Mouse (Mus musculus): ENCODE measurements around the gene Vsig8. TPM values are rescaled to one million over a fixed set of nuclear protein-coding genes. Genes with fewer than 3 reads are reported as not detected.

Vsig8 gene
- polyA plus RNA-seq, 1 experiment = not detected

DNA sequence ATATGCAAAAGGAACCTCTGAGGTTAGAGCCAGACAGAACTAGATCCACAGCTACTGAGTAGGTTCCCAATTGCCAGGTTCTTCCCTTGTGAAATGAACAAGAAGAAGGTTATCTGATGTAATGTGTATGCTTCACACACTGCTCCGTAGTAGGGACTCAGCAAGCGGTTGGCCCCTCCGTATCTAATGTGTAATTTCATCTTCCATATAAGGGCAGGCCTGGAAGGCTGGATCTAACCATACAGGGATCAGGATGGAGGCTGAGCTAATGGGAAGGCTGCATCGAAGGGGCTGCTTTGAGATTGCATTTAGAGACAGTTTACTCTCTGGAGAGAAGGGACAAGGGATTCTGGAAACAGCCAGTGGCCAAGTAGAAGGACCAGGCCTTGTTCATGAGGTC, 12.0 kb downstream of the Vsig8 start:
- Histone ChIP-seq H3K36me3 (ENCODE audit: control insufficient read depth, insufficient read depth) (no peaks in the 10 kb centered on the region), H3K27me3 (ENCODE audit: control insufficient read depth, insufficient read depth, insufficient read length) (no peaks in the 10 kb centered on the region), H3K79me3 (ENCODE audit: low read depth) (no peaks in the 10 kb centered on the region), H3ac (ENCODE audit: control insufficient read depth, insufficient read length, low read depth) (no peak overlapping the region), H3K4me3 (ENCODE audit: insufficient read depth, poor library complexity, severe bottlenecking) (no peak overlapping the region), H3K79me2 (ENCODE audit: control insufficient read depth, insufficient read depth) (no peaks in the 10 kb centered on the region)
- TF ChIP-seq USF1 (IDR thresholded peaks at IDR 0.05; ENCODE audit: low read depth) = no peak
- TF ChIP-seq CEBPB (IDR thresholded peaks at IDR 0.05; ENCODE audit: low read depth) = no peak
- no peak for TF ChIP-seq MYOD1 (IDR thresholded peaks at IDR 0.05; ENCODE audit: control insufficient read depth, insufficient read length, low read depth)
- TF ChIP-seq CTCF (IDR thresholded peaks at IDR 0.05; ENCODE audit: control insufficient read depth, insufficient read depth, insufficient read length) = no peak
- TF ChIP-seq FOSL1 (IDR thresholded peaks at IDR 0.05; ENCODE audit: insufficient read depth, low read length, poor library complexity, severe bottlenecking) = no peak

DNA sequence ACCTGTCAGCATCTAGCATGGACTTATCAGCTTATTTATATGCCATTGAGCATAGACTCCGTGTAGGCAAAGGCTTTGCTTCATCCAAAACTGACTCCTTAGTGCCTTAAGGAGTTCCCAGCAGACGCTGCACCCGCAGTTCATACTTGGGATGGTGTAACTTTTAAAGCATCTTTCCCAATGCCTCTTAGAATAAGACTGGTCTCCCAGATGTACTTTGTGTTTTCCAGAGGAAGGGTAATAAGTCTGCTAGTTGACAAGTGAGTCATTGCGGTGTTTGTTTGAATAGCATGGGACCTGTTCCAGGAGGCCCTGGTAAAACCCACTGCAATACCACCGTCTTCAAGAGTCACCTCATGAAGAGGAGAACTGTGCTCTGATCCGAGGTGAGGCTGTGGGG, 24.4 kb downstream of the Vsig8 start:
- no peaks in the 10 kb centered on the region for H3K27me3 ChIP-seq (ENCODE audit: control insufficient read depth, insufficient read depth, insufficient read length)
- H3K79me3 ChIP-seq (ENCODE audit: low read depth) = no peaks in the 10 kb centered on the region
- H3ac ChIP-seq (ENCODE audit: control insufficient read depth, insufficient read length, low read depth) = no peak overlapping the region
- no peaks in the 10 kb centered on the region for H3K36me3 ChIP-seq (ENCODE audit: control insufficient read depth, insufficient read depth)
- no peak overlapping the region for H3K4me3 ChIP-seq (ENCODE audit: insufficient read depth, poor library complexity, severe bottlenecking)
- TF ChIP-seq MYOD1 (IDR thresholded peaks at IDR 0.05; ENCODE audit: control insufficient read depth, insufficient read length, low read depth) (no peak), CEBPB (IDR thresholded peaks at IDR 0.05; ENCODE audit: low read depth) (peak; percentile 69), CTCF (IDR thresholded peaks at IDR 0.05; ENCODE audit: control insufficient read depth, insufficient read depth, insufficient read length) (no peak), MAX (IDR thresholded peaks at IDR 0.05) (no peak), MYOG (IDR thresholded peaks at IDR 0.05; ENCODE audit: control insufficient read depth, extremely low read depth, insufficient read length) (no peak)
- no peaks in the 10 kb centered on the region for H3K79me2 ChIP-seq (ENCODE audit: control insufficient read depth, insufficient read depth)

DNA sequence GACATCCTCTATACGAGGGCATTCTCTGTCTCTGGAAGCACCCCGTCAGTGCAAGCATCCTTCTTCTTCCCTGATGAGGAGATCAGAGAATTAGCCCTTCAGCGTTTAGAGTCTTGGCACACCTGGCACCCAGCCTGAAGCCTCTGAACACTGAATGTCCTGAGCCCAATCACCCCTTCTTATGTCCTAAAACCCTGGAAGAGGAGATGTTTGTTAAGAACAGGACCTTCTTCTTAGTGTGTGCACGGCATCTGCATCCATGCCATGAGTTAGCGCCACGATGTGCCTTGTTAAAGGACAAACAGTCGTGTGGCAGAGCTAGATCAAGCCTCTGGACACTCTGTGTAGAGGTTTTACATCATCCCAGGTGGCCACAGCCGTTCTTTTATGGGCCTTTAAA, 26.7 kb downstream of the Vsig8 start:
- no peaks in the 10 kb centered on the region for H3K79me2 ChIP-seq (ENCODE audit: control insufficient read depth, insufficient read depth)
- no peaks in the 10 kb centered on the region for H3K79me3 ChIP-seq (ENCODE audit: low read depth)
- no peaks in the 10 kb centered on the region for H3K36me3 ChIP-seq (ENCODE audit: control insufficient read depth, insufficient read depth)
- H3K27me3 ChIP-seq (ENCODE audit: control insufficient read depth, insufficient read depth, insufficient read length) = no peaks in the 10 kb centered on the region
- TF ChIP-seq MYOD1 (IDR thresholded peaks at IDR 0.05; ENCODE audit: control insufficient read depth, insufficient read length, low read depth) (no peak), CTCF (IDR thresholded peaks at IDR 0.05; ENCODE audit: control insufficient read depth, insufficient read depth, insufficient read length) (no peak)
- no peak overlapping the region for H3K4me3 ChIP-seq (ENCODE audit: insufficient read depth, poor library complexity, severe bottlenecking)
- no peak overlapping the region for H3ac ChIP-seq (ENCODE audit: control insufficient read depth, insufficient read length, low read depth)

GRCm38 (mm10) chr1:172584271-172584670, 28.5 kb downstream of the Vsig8 start:
- no peaks in the 10 kb centered on the region for H3K36me3 ChIP-seq (ENCODE audit: control insufficient read depth, insufficient read depth)
- H3K79me3 ChIP-seq (ENCODE audit: low read depth) = no peaks in the 10 kb centered on the region
- no peak overlapping the region for H3K4me3 ChIP-seq (ENCODE audit: insufficient read depth, poor library complexity, severe bottlenecking)
- no peak overlapping the region for H3ac ChIP-seq (ENCODE audit: control insufficient read depth, insufficient read length, low read depth)
- no peaks in the 10 kb centered on the region for H3K79me2 ChIP-seq (ENCODE audit: control insufficient read depth, insufficient read depth)
- no peak for TF ChIP-seq CTCF (IDR thresholded peaks at IDR 0.05; ENCODE audit: control insufficient read depth, insufficient read depth, insufficient read length)
- no peak for TF ChIP-seq USF1 (IDR thresholded peaks at IDR 0.05; ENCODE audit: low read depth)
- TF ChIP-seq MYOD1 (IDR thresholded peaks at IDR 0.05; ENCODE audit: control insufficient read depth, insufficient read length, low read depth) = no peak
- no peak for TF ChIP-seq CEBPB (IDR thresholded peaks at IDR 0.05; ENCODE audit: low read depth)
- no peak for TF ChIP-seq MAX (IDR thresholded peaks at IDR 0.05)
- TF ChIP-seq FOSL1 (IDR thresholded peaks at IDR 0.05; ENCODE audit: insufficient read depth, low read length, poor library complexity, severe bottlenecking) = no peak
- no peak for TF ChIP-seq MYOG (IDR thresholded peaks at IDR 0.05; ENCODE audit: control insufficient read depth, extremely low read depth, insufficient read length)
- no peaks in the 10 kb centered on the region for H3K27me3 ChIP-seq (ENCODE audit: control insufficient read depth, insufficient read depth, insufficient read length)

DNA sequence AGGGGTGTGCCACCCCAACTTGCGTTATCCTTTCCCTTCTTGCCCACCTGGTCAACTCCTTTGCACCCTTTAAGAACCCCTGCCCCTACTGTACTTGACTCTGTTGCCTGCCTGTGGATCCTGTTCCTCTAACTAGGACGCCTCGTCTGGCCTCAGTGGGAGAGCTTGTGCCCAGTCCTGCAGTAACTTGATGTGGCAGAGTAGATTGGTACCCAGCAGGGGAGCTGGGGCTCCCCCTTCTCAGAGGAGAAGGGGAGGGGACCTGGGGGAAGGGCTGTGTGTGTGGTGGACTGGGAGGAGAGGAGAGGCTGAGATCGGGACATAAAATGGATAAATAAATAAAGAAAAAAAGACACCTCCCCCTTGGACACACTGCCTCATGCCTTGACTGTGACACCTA, 29.3 kb downstream of the Vsig8 start:
- Histone ChIP-seq H3ac (ENCODE audit: control insufficient read depth, insufficient read length, low read depth) (no peak overlapping the region), H3K79me2 (ENCODE audit: control insufficient read depth, insufficient read depth) (no peaks in the 10 kb centered on the region), H3K79me3 (ENCODE audit: low read depth) (no peaks in the 10 kb centered on the region), H3K4me3 (ENCODE audit: insufficient read depth, poor library complexity, severe bottlenecking) (no peak overlapping the region), H3K36me3 (ENCODE audit: control insufficient read depth, insufficient read depth) (no peaks in the 10 kb centered on the region), H3K27me3 (ENCODE audit: control insufficient read depth, insufficient read depth, insufficient read length) (no peaks in the 10 kb centered on the region)
- no peak for TF ChIP-seq CTCF (IDR thresholded peaks at IDR 0.05; ENCODE audit: control insufficient read depth, insufficient read depth, insufficient read length)
- TF ChIP-seq MAX (IDR thresholded peaks at IDR 0.05) = no peak
- no peak for TF ChIP-seq MYOG (IDR thresholded peaks at IDR 0.05; ENCODE audit: control insufficient read depth, extremely low read depth, insufficient read length)
- no peak for TF ChIP-seq USF1 (IDR thresholded peaks at IDR 0.05; ENCODE audit: low read depth)
- no peak for TF ChIP-seq CEBPB (IDR thresholded peaks at IDR 0.05; ENCODE audit: low read depth)
- TF ChIP-seq MYOD1 (IDR thresholded peaks at IDR 0.05; ENCODE audit: control insufficient read depth, insufficient read length, low read depth) = no peak
- no peak for TF ChIP-seq FOSL1 (IDR thresholded peaks at IDR 0.05; ENCODE audit: insufficient read depth, low read length, poor library complexity, severe bottlenecking)

GRCm38 (mm10) chr1:172585612-172586567, 30.2 kb downstream of the Vsig8 start:
- no peaks in the 10 kb centered on the region for H3K36me3 ChIP-seq (ENCODE audit: control insufficient read depth, insufficient read depth)
- no peaks in the 10 kb centered on the region for H3K79me2 ChIP-seq (ENCODE audit: control insufficient read depth, insufficient read depth)
- no peak overlapping the region for H3ac ChIP-seq (ENCODE audit: control insufficient read depth, insufficient read length, low read depth)
- no peak overlapping the region for H3K4me3 ChIP-seq (ENCODE audit: insufficient read depth, poor library complexity, severe bottlenecking)
- no peak for TF ChIP-seq CEBPB (IDR thresholded peaks at IDR 0.05; ENCODE audit: low read depth)
- TF ChIP-seq FOSL1 (IDR thresholded peaks at IDR 0.05; ENCODE audit: insufficient read depth, low read length, poor library complexity, severe bottlenecking) = no peak
- no peak for TF ChIP-seq USF1 (IDR thresholded peaks at IDR 0.05; ENCODE audit: low read depth)
- TF ChIP-seq MYOD1 (IDR thresholded peaks at IDR 0.05; ENCODE audit: control insufficient read depth, insufficient read length, low read depth) = no peak
- no peak for TF ChIP-seq MYOG (IDR thresholded peaks at IDR 0.05; ENCODE audit: control insufficient read depth, extremely low read depth, insufficient read length)
- TF ChIP-seq CTCF (IDR thresholded peaks at IDR 0.05; ENCODE audit: control insufficient read depth, insufficient read depth, insufficient read length) = no peak
- no peak for TF ChIP-seq MAX (IDR thresholded peaks at IDR 0.05)
- H3K27me3 ChIP-seq (ENCODE audit: control insufficient read depth, insufficient read depth, insufficient read length) = no peaks in the 10 kb centered on the region
- no peaks in the 10 kb centered on the region for H3K79me3 ChIP-seq (ENCODE audit: low read depth)
